Mouse (Mus musculus): ENCODE results near the gene Btbd2. TPM values are rescaled to one million over a fixed set of nuclear protein-coding genes. Genes with fewer than 3 reads are reported as not detected.
"Not testable (repeated sequence)": the region's sequence is repeated elsewhere in the genome, so short reads cannot be mapped to it uniquely, and the experiment has no call there.

Gene Btbd2
- polyA plus RNA-seq, 1 experiment from 2014 or later: 14.4 TPM

DNA sequence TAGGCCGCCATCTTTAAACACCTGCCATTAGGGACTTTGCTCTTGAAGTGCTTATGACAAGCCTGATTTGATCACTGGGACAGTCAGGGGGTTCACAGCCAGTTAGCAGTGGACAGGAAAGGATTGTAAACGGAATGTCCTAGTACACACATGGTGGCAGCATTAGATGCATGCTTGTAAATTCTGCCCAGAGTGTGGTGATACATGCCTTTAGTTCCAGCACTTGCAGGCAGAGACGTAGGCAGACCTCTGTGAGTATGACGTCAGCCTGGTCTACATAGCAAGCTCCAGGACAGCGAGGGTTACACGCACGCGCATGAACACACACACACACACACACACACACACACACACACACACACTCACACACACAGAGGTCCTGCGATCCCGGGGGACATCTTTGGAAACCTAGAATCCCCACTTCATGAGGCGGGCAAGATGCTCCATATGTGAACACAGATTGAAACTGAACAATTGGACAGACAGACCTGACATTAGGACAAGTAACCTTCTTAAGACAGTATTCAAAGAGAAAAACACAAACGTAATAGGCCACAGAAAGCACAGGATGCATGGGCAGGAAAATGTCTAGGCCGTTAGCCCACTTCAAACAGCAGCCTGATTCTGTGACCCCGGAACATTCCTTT, 1.4 kb upstream of the Btbd2 start:
- WGBS (ENCODE audit: insufficient replicate concordance): 81% methylated on average over 14 of the region's 14 CpGs
- H3K4me1 ChIP-seq (replicated peaks): peaks cover 72% of the 10 kb centered on the region

DNA sequence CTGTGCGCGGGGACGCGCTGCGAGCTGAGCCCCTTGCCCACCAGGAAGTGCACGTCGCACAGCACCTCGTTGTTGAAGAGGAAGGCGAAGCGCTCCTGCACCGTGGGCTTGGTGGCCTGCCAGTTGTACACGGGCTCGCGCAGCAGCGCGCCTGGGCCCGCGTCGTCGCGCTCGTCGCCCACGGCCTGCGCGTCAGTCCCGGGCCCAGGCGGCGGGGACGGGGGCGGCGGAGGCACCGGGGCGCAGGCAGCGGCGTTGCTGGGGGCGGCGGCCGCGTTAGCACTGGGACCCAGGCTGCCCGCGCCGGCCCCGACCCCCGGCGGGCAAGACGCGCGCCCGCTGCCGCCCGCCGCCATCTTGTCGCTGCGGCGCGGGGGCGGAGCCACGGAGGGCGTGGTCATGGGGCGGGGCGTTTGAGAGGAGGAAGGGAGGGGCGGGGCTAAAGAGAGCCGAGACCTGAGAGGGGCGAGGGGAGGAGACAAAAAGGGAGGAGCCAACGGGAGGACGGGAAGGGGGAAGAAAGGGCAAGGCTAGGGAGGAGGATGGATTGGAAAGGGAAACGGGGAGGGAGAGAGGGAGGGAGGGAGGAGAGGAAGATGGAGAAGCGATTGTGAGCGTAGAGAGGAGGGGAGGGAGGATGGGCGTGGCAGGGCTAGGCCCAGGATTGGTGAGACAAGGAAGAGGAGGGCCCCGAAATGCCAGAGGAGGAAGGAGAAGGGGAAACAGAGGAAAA, 575 bp downstream of the Btbd2 start:
- Histone ChIP-seq H3K4me3 (replicated peaks) (peak overlapping the region; percentile 86), H3K9me3 (replicated peaks) (no peaks in the 10 kb centered on the region), H3K36me3 (replicated peaks) (no peaks in the 10 kb centered on the region), H3K27me3 (no peaks in the 10 kb centered on the region), H3K9ac (peak overlapping the region; percentile 90), H3K4me1 (replicated peaks) (peaks cover 69% of the 10 kb centered on the region), H3K27ac (replicated peaks) (peak overlapping the region; percentile 87), H3K4me2 (peak overlapping the region; percentile 92)
- under 1% methylated on average over 72 of the region's 72 CpGs for WGBS (ENCODE audit: insufficient replicate concordance)
- ATAC-seq (ENCODE audit: insufficient read depth): peak; percentile 71

More for the DNA sequence above, 1.4 kb upstream of the Btbd2 start:
- H3K27me3 ChIP-seq: no peaks in the 10 kb centered on the region
- no peak for ATAC-seq (ENCODE audit: insufficient read depth)
- no peaks in the 10 kb centered on the region for H3K9me3 ChIP-seq (replicated peaks)
- H3K36me3 ChIP-seq (replicated peaks): no peaks in the 10 kb centered on the region
- no peak overlapping the region for H3K4me3 ChIP-seq (replicated peaks)
- H3K4me2 ChIP-seq: peak overlapping the region; percentile 53; the same call in 1 of the 2 replicates
- H3K27ac ChIP-seq (replicated peaks): peak overlapping the region; percentile 87
- H3K9ac ChIP-seq: no peak overlapping the region

DNA sequence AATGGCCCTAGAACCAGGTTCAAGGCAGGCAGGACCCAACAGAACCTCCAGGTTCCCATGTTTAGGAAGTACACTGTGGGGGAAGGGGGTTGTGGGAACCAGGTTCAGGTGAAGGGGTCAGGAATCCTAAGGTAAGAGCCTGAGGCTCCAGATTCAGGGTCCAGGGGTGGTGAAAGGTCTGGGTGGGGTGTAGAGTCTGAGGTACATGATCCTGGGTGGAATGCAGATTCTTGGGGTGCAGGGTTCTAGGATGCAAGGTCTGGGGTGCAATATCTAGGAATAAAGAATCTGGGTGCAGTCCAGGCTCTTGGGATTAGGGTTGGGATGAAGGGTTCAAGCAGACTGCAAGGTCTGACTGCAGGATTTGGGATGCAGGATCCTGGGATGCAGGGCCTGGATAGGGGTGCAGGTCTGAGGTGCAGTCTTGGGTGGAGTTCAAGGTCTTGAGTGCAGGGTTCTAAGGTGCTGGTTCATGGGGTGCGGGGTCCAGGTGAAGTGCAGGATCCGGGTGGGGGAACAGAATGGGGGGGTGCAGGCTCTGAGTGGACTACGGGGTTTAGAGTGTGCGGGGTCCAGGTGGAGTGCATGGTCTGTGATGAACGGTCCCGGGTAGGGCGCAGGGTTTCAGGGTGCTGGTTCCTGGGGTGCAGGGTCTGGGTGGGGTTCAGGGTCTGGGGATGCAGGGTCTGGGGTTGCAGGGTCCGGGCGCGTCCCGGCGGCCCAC, 1.3 kb downstream of the Btbd2 start:
- Histone ChIP-seq H3K4me2 (peak overlapping the region; percentile 92), H3K27me3 (no peaks in the 10 kb centered on the region), H3K9ac (peak overlapping the region; percentile 90), H3K4me1 (replicated peaks) (peaks cover 63% of the 10 kb centered on the region), H3K27ac (replicated peaks) (peak overlapping the region; percentile 87), H3K4me3 (replicated peaks) (peak overlapping the region; percentile 86), H3K36me3 (replicated peaks) (no peaks in the 10 kb centered on the region), H3K9me3 (replicated peaks) (no peaks in the 10 kb centered on the region)
- ATAC-seq (ENCODE audit: insufficient read depth): peak; percentile 4; the same call in 1 of the 2 replicates
- 3% methylated on average over 12 of the region's 12 CpGs for WGBS (ENCODE audit: insufficient replicate concordance)

DNA sequence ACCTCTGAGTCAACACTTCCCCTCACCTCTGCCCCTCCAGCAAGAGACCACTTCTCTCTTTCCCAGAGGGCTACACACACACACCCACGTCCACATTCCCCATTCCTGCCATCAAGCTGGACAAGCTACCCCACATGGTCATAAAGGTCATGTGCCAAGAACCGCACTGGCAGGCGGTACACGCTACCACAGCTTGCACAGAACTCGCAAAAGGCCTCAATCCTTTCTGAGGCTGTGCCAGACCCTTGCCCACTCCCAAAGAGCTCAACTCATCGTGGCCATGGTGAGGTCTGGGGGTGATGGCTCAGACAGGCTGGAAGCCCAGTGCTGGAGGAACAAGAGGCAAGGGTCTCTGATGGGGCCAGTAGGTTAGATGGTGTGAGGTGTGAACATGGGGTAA, 2.0 kb downstream of the Btbd2 start:
- Histone ChIP-seq H3K9ac (no peak overlapping the region), H3K27ac (replicated peaks) (no peak overlapping the region), H3K9me3 (replicated peaks) (no peaks in the 10 kb centered on the region), H3K27me3 (no peaks in the 10 kb centered on the region), H3K4me1 (replicated peaks) (peaks cover 63% of the 10 kb centered on the region), H3K36me3 (replicated peaks) (no peaks in the 10 kb centered on the region), H3K4me3 (replicated peaks) (0 out of 2 replicates have a peak overlapping the region, but pooled peaks have one; percentile 2), H3K4me2 (peak overlapping the region; percentile 92)
- no peak for ATAC-seq (ENCODE audit: insufficient read depth)
- WGBS (ENCODE audit: insufficient replicate concordance): 81% methylated on average over 6 of the region's 6 CpGs

DNA sequence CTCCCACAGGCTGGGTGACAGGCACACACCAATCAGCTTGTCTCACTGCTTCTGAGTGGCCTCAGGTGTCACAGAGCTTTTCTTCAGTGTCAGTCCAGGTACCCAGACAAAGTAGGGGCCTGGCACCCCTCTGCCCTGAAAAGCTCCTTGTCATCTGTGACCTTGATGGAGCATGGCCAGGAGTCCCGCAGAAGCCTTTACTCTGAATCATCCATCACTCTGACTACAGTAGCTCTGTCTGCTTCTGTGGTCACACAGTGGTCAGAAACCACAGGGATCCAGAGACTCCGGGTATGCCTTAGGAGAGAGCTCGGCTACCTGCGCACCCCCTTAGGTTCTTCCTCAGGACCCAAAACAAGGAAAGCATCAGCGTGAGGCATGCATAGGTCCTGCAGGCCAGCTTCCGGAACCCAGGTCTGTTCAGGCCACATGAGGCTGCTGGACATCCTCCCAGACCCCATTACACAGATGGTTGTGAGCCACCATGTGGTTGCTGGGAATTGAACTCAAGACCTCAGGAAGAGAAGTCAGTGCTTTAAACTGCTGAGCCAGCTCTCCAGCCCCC, 3.6 kb downstream of the Btbd2 start:
- peaks cover 62% of the 10 kb centered on the region for H3K4me1 ChIP-seq (replicated peaks)
- no peaks in the 10 kb centered on the region for H3K36me3 ChIP-seq (replicated peaks)
- H3K9me3 ChIP-seq (replicated peaks): no peaks in the 10 kb centered on the region
- 76% methylated on average over 6 of the region's 6 CpGs for WGBS (ENCODE audit: insufficient replicate concordance)
- no peak overlapping the region for H3K9ac ChIP-seq
- H3K27me3 ChIP-seq: no peaks in the 10 kb centered on the region
- no peak overlapping the region for H3K27ac ChIP-seq (replicated peaks)
- no peak for ATAC-seq (ENCODE audit: insufficient read depth)
- H3K4me3 ChIP-seq (replicated peaks): no peak overlapping the region
- H3K4me2 ChIP-seq: no peak overlapping the region

DNA sequence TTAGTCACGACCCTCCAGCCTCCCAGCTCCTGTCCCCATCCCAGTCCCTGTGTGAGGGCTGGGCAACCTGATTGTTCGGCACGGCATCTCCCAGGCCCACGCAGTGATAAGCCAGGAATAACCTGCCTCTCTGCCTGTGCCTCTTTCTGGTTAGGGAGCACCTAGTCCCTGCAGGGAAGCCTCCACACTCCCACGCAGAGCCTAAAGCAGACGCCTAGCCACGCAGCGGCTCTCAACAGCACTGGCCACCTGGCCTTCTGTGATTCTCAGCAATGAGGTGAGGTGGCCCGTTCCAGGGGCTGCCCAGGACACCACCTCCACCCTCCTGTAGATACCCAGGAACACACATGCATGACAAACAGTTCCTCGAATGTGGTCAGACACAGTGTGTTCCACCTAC, 6.5 kb downstream of the Btbd2 start:
- no peak overlapping the region for H3K27ac ChIP-seq (replicated peaks)
- H3K9ac ChIP-seq: no peak overlapping the region
- no peaks in the 10 kb centered on the region for H3K27me3 ChIP-seq
- WGBS (ENCODE audit: insufficient replicate concordance): 78% methylated on average over 10 of the region's 10 CpGs
- no peak overlapping the region for H3K4me3 ChIP-seq (replicated peaks)
- peaks cover 35% of the 10 kb centered on the region for H3K4me1 ChIP-seq (replicated peaks)
- H3K9me3 ChIP-seq (replicated peaks): no peaks in the 10 kb centered on the region
- 0 out of 2 replicates have a peak, but pooled peaks cover 4% of the 10 kb centered on the region for H3K36me3 ChIP-seq (replicated peaks)
- no peak overlapping the region for H3K4me2 ChIP-seq
- ATAC-seq (ENCODE audit: insufficient read depth): no peak

DNA sequence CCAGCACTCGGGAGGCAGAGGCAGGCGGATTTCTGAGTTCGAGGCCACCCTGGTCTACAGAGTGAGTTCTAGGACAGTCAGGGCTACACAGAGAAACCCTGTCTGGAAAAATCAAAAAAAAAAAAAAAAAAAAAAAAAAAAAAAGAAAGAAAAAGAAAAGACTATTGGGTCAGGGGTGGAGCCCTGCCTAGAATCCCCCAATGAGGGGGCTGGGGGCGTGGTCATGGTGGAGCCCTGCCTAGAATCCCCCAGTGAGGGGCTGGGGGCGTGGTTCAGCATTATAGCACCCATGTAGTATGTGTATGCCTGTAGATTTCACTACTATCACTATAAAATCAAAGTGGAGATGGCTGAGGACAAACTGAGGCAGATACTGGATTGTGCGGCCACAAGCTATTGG, 7.0 kb downstream of the Btbd2 start:
- WGBS (ENCODE audit: insufficient replicate concordance): 65% methylated on average over 6 of the region's 6 CpGs
- peaks cover 30% of the 10 kb centered on the region for H3K4me1 ChIP-seq (replicated peaks)
- not testable (repeated sequence) for H3K9me3 ChIP-seq (replicated peaks); H3K27ac ChIP-seq (replicated peaks); H3K36me3 ChIP-seq (replicated peaks); H3K4me3 ChIP-seq (replicated peaks); H3K9ac ChIP-seq; H3K4me2 ChIP-seq; ATAC-seq (ENCODE audit: insufficient read depth); H3K27me3 ChIP-seq

DNA sequence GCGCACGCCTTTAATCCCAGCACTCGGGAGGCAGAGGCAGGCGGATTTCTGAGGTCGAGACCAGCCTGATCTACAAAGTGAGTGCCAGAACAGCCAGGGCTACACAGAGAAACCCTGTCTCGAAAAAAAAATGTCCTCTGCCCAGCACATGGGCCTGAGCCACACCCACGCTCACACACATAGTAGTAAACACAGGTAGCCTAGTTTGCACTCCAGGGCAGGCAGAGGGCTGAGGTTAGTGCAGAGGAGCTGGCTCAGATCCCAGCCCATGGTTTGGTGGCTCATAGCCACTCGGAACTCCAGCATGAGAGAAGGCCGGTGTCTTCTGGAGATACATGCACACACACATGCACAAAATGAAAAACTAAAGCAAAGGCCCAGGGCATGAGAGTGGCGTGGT, 9.9 kb downstream of the Btbd2 start:
- Histone ChIP-seq H3K9me3 (replicated peaks) (no peaks in the 10 kb centered on the region), H3K4me1 (replicated peaks) (peaks cover 8% of the 10 kb centered on the region), H3K36me3 (replicated peaks) (peaks cover 30% of the 10 kb centered on the region), H3K4me3 (replicated peaks) (no peak overlapping the region), H3K4me2 (no peak overlapping the region), H3K27ac (replicated peaks) (no peak overlapping the region), H3K9ac (no peak overlapping the region), H3K27me3 (no peaks in the 10 kb centered on the region)
- ATAC-seq (ENCODE audit: insufficient read depth): no peak
- 76% methylated on average over 10 of the region's 10 CpGs for WGBS (ENCODE audit: insufficient replicate concordance)

DNA sequence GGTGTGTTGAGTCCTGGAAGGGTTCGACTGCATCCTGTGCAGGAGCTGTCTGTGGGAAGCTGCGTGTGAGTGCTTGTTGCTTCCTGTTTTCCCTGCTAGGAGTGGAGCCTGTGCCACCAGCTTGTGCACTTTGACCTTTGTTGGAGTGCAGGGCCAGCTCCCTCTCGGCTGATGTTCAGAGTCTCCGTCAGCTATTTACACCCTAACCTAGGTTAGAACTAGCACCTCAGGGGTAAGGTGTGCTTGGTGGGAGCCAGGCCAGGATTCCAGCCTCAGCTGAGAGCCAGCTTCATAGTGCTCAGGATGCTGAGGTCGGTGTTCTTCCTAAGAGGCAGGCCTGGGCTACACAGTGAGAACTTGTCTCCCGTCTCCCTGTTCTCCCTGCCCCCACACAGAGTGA, 21.5 kb downstream of the Btbd2 start:
- H3K4me1 ChIP-seq (replicated peaks): peaks cover 20% of the 10 kb centered on the region
- no peaks in the 10 kb centered on the region for H3K9me3 ChIP-seq (replicated peaks)
- H3K27me3 ChIP-seq: no peaks in the 10 kb centered on the region
- ATAC-seq (ENCODE audit: insufficient read depth): no peak
- no peak overlapping the region for H3K4me3 ChIP-seq (replicated peaks)
- no peak overlapping the region for H3K4me2 ChIP-seq
- peaks cover 66% of the 10 kb centered on the region for H3K36me3 ChIP-seq (replicated peaks)
- H3K9ac ChIP-seq: no peak overlapping the region
- H3K27ac ChIP-seq (replicated peaks): 0 out of 2 replicates have a peak overlapping the region, but pooled peaks have one; percentile 29
- WGBS (ENCODE audit: insufficient replicate concordance): 61% methylated on average over 6 of the region's 6 CpGs

DNA sequence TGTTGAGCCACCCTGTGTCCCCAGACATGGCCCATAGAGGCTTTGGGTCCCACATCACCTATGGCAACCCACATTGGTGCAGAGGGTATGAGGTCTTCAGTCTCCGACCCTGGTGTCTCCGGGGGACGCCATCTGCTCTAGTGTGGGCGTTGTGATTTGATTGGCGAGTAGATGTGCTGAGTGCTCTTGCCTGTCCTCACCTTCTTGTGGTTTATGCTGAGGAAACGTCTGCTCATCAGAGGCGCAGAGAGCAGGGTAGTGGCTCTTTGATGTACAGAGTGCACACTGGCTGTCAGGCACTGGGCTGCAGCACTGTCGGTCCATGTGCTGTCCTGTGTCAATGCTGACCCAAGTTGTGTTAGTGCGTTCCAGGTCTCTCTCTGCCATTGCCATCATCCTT, 27.9 kb downstream of the Btbd2 start:
- no peak overlapping the region for H3K4me2 ChIP-seq
- H3K4me3 ChIP-seq (replicated peaks): no peak overlapping the region
- H3K4me1 ChIP-seq (replicated peaks): peaks cover 62% of the 10 kb centered on the region
- H3K27ac ChIP-seq (replicated peaks): no peak overlapping the region
- H3K9ac ChIP-seq: no peak overlapping the region
- ATAC-seq (ENCODE audit: insufficient read depth): no peak
- 68% methylated on average over 9 of the region's 9 CpGs for WGBS (ENCODE audit: insufficient replicate concordance)
- H3K9me3 ChIP-seq (replicated peaks): no peaks in the 10 kb centered on the region
- no peaks in the 10 kb centered on the region for H3K27me3 ChIP-seq
- peaks cover 2% of the 10 kb centered on the region for H3K36me3 ChIP-seq (replicated peaks)

DNA sequence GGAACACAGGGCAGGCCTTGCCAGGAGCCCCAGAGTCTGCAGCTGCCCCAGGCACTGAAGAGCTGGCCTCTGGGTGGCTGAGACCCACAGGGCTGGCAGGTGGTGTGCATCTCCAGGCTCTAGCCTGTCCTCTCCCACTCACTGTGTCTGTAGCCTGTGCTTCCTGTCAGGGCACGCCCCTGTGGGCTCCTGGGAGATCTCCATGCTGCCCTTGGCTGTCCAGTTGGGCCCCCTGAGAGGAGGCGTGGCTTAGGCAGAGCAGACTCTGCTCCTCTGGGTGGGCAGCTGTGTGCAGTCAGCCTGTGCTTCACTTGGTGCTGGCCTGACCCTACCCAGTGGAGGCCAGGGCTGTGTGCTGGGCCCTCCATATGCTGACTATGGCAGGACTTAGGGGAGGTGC, 29.2 kb downstream of the Btbd2 start:
- 0 out of 2 replicates have a peak overlapping the region, but pooled peaks have one; percentile 4 for H3K27ac ChIP-seq (replicated peaks)

More for the DNA sequence above, 29.2 kb downstream of the Btbd2 start:
- no peaks in the 10 kb centered on the region; the same call in 1 of the 2 replicates for H3K36me3 ChIP-seq (replicated peaks)
- no peak overlapping the region for H3K4me2 ChIP-seq
- 37% methylated on average over 2 of the region's 2 CpGs for WGBS (ENCODE audit: insufficient replicate concordance)
- no peaks in the 10 kb centered on the region for H3K9me3 ChIP-seq (replicated peaks)
- no peak overlapping the region for H3K9ac ChIP-seq
- no peaks in the 10 kb centered on the region for H3K27me3 ChIP-seq
- no peak for ATAC-seq (ENCODE audit: insufficient read depth)
- no peak overlapping the region for H3K4me3 ChIP-seq (replicated peaks)
- peaks cover 73% of the 10 kb centered on the region for H3K4me1 ChIP-seq (replicated peaks)

Measured in liver, embryonic 15.5 days (tissue).